Mouse (Mus musculus): ENCODE results near the gene Pald1. TPM values are rescaled to one million over a fixed set of nuclear protein-coding genes. Genes with fewer than 3 reads are reported as not detected.

Gene Pald1
- polyA plus RNA-seq, 1 experiment from 2014 or later, result 22.5 TPM

- Histone ChIP-seq H3K4me3 (no peak overlapping the region), H3K9ac (no peak overlapping the region), H3K4me1 (peaks cover 31% of the 10 kb centered on the region), H3K4me2 (no peak overlapping the region), H3K27ac (no peak overlapping the region), H3K36me3 (no peaks in the 10 kb centered on the region), H3K27me3 (peaks cover 17% of the 10 kb centered on the region), H3K9me3 (no peaks in the 10 kb centered on the region)
- ATAC-seq (ENCODE audit: insufficient number of reproducible peaks, insufficient read depth, low FRiP score, low TSS enrichment, low read depth), result no peak
- WGBS, result 31% methylated on average over 2 of the region's 2 CpGs
Measured at GRCm38 (mm10) chr10:61274532-61274931, 108.8 kb downstream of the Pald1 start.

DNA sequence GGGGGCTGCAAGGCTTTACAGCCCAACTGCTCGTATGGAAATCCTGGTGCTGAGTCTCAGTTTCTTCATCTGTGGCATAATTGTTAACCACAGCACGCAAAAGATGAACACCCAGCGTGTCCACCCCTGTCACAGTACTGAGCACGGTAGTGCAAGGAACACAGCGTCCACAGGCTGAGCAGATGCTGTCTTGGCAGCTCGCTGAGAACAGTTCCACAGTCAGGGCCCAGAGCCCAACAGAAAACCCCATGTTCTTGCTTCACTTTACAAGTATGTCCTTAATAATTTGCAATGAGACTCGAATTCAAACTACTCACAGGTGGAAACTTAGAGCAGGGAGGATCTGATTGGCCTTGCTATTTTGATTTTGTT lies 109.5 kb downstream of the Pald1 start:
- H3K36me3 ChIP-seq, result no peaks in the 10 kb centered on the region
- H3K4me3 ChIP-seq, result peak overlapping the region; percentile 60
- H3K27ac ChIP-seq, result peak overlapping the region; percentile 44; the same call in 1 of the 2 replicates
- 48% methylated on average over 7 of the region's 7 CpGs for WGBS
- H3K27me3 ChIP-seq, result peaks cover 17% of the 10 kb centered on the region
- H3K9ac ChIP-seq, result peak overlapping the region; percentile 82; the same call in 1 of the 2 replicates
- H3K9me3 ChIP-seq, result no peaks in the 10 kb centered on the region
- H3K4me1 ChIP-seq, result peaks cover 31% of the 10 kb centered on the region
- ATAC-seq (ENCODE audit: insufficient number of reproducible peaks, insufficient read depth, low FRiP score, low TSS enrichment, low read depth), result no peak
- peak overlapping the region; percentile 91 for H3K4me2 ChIP-seq

GRCm38 (mm10) chr10:61273081-61273843 lies 110.1 kb downstream of the Pald1 start, which contains the start of gene Adamts14:
Gene Adamts14, minus strand, starts transcription at chr10:61273438.
- ATAC-seq (ENCODE audit: insufficient number of reproducible peaks, insufficient read depth, low FRiP score, low TSS enrichment, low read depth), result peak; percentile 38; the same call in 1 of the 2 replicates
- Histone ChIP-seq H3K27ac (peak within 1 kb of the TSS; percentile 44; the same call in 1 of the 2 replicates), H3K4me3 (peak within 1 kb of the TSS; percentile 60), H3K27me3 (peaks cover 17% of the 10 kb centered on the region), H3K4me2 (peak within 1 kb of the TSS; percentile 91), H3K9me3 (no peaks in the 10 kb centered on the region), H3K36me3 (no peaks in the 10 kb centered on the region), H3K4me1 (peaks cover 31% of the 10 kb centered on the region), H3K9ac (peak within 1 kb of the TSS; percentile 82)
- WGBS, result under 1% methylated on average over 54 of the region's 75 CpGs

DNA sequence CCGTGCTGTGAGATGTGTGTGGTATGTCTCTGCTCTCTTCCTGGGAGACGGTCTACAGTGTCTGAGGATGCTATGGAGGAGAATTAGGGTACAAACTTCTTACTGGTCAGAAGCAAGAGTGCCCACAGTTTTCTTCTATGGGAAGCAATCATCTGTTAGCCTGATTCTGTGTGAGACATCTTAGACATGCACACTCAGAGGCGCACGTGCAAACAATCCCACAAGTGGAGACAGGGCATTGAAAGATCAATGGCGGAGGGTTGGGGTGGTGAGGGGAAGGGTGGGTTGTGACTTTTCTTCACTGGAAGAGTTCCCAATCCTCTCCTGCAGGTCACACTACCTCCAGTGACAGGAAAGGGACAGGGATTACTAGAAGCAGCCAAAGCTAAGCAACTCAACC lies 110.7 kb downstream of the Pald1 start:
- Histone ChIP-seq H3K4me2 (peak overlapping the region; percentile 91), H3K27ac (peak overlapping the region; percentile 44; the same call in 1 of the 2 replicates), H3K9ac (peak overlapping the region; percentile 82), H3K9me3 (no peaks in the 10 kb centered on the region), H3K4me3 (peak overlapping the region; percentile 60), H3K4me1 (peaks cover 31% of the 10 kb centered on the region), H3K27me3 (peaks cover 17% of the 10 kb centered on the region), H3K36me3 (no peaks in the 10 kb centered on the region)
- no peak for ATAC-seq (ENCODE audit: insufficient number of reproducible peaks, insufficient read depth, low FRiP score, low TSS enrichment, low read depth)
- WGBS, result 38% methylated on average over 5 of the region's 5 CpGs

GRCm38 (mm10) chr10:61272089-61272626 lies 111.2 kb downstream of the Pald1 start:
- Histone ChIP-seq H3K9ac (peak overlapping the region; percentile 82; the same call in 1 of the 2 replicates), H3K4me2 (peak overlapping the region; percentile 91), H3K4me3 (peak overlapping the region; percentile 60), H3K27ac (0 out of 2 replicates have a peak overlapping the region, but pooled peaks have one; percentile 44), H3K36me3 (no peaks in the 10 kb centered on the region), H3K27me3 (peaks cover 17% of the 10 kb centered on the region), H3K4me1 (peaks cover 35% of the 10 kb centered on the region), H3K9me3 (no peaks in the 10 kb centered on the region)
- no peak for ATAC-seq (ENCODE audit: insufficient number of reproducible peaks, insufficient read depth, low FRiP score, low TSS enrichment, low read depth)
- WGBS, result 50% methylated on average over 8 of the region's 8 CpGs

Other genes with a start within 250 kb of the Pald1 start
- 71.9 and 75.9 TPM in 2 replicates for gene Sgpl1, start 235.8 kb downstream of the Pald1 start, polyA plus RNA-seq (2015; fragmentation: Nextera tagmentation; extraction: Ambion mirVana)
- not detected in 2 replicates for gene Tbata, start 211.6 kb downstream of the Pald1 start, polyA plus RNA-seq (2015; fragmentation: Nextera tagmentation; extraction: Ambion mirVana)
- 2.2 and 2.9 TPM in 2 replicates for gene Adamts14, start 110.1 kb downstream of the Pald1 start, polyA plus RNA-seq (2015; fragmentation: Nextera tagmentation; extraction: Ambion mirVana)
- gene Prf1, start 85.7 kb downstream of the Pald1 start, polyA plus RNA-seq (2015; fragmentation: Nextera tagmentation; extraction: Ambion mirVana), result not detected in 2 replicates
- 0.15 and 0.25 TPM in 2 replicates for gene Nodal, start 34.4 kb upstream of the Pald1 start, polyA plus RNA-seq (2015; fragmentation: Nextera tagmentation; extraction: Ambion mirVana)
- 63.3 and 67.6 TPM in 2 replicates for gene Eif4ebp2, start 69.1 kb upstream of the Pald1 start, polyA plus RNA-seq (2015; fragmentation: Nextera tagmentation; extraction: Ambion mirVana)
- gene Lrrc20, start 92.3 kb upstream of the Pald1 start, polyA plus RNA-seq (2015; fragmentation: Nextera tagmentation; extraction: Ambion mirVana), result 10.2 and 12.4 TPM in 2 replicates
- 0.12 TPM in 1 of 2 replicates, not detected in the other for gene Npffr1, start 212.0 kb upstream of the Pald1 start, polyA plus RNA-seq (2015; fragmentation: Nextera tagmentation; extraction: Ambion mirVana)